Mouse (Mus musculus): ENCODE measurements around the gene Coro6. TPM values are rescaled to one million over a fixed set of nuclear protein-coding genes. Genes with fewer than 3 reads are reported as not detected.

Coro6 gene
- polyA plus RNA-seq, 1 experiment from 2014 or later = 0.22 TPM

GRCm38 (mm10) chr11:77464684-77465083 is 2.5 kb downstream of the Coro6 start:
- no peak for ATAC-seq (ENCODE audit: insufficient read depth)

GRCm38 (mm10) chr11:77465111-77465510 is 2.9 kb downstream of the Coro6 start:
- DNase-seq = no peak
- H3K4me2 ChIP-seq = no peak overlapping the region
- no peak for TF ChIP-seq CTCF (IDR thresholded peaks at IDR 0.05; ENCODE audit: low read depth)
- no peak overlapping the region for H3K4me3 ChIP-seq (ENCODE audit: low read depth, low read length)
- H3K9me3 ChIP-seq (ENCODE audit: low read depth, low read length) = no peaks in the 10 kb centered on the region
- H3K27ac ChIP-seq (ENCODE audit: low read depth) = no peak overlapping the region
- no peaks in the 10 kb centered on the region for H3K36me3 ChIP-seq (ENCODE audit: insufficient read depth)
- H3K4me1 ChIP-seq (ENCODE audit: insufficient read depth) = peaks cover 4% of the 10 kb centered on the region; the same call in 1 of the 2 replicates
- H3K9ac ChIP-seq = no peak overlapping the region
- peaks cover 71% of the 10 kb centered on the region for H3K27me3 ChIP-seq (ENCODE audit: insufficient read depth, low read length)
- no peak for ATAC-seq (ENCODE audit: insufficient read depth)
- 74% methylated on average over 3 of the region's 3 CpGs for WGBS

More at GRCm38 (mm10) chr11:77464684-77465083, 2.5 kb downstream of the Coro6 start:
- Histone ChIP-seq H3K4me2 (no peak overlapping the region), H3K9me3 (ENCODE audit: low read depth, low read length) (no peaks in the 10 kb centered on the region), H3K27ac (ENCODE audit: low read depth) (no peak overlapping the region), H3K36me3 (ENCODE audit: insufficient read depth) (no peaks in the 10 kb centered on the region), H3K9ac (no peak overlapping the region), H3K27me3 (ENCODE audit: insufficient read depth, low read length) (peaks cover 71% of the 10 kb centered on the region), H3K4me3 (ENCODE audit: low read depth, low read length) (no peak overlapping the region), H3K4me1 (ENCODE audit: insufficient read depth) (peaks cover 4% of the 10 kb centered on the region; the same call in 1 of the 2 replicates)
- no peak for TF ChIP-seq CTCF (IDR thresholded peaks at IDR 0.05; ENCODE audit: low read depth)
- peak; percentile 47 for DNase-seq
- 42% methylated on average over 4 of the region's 4 CpGs for WGBS

GRCm38 (mm10) chr11:77466544-77466943 is 4.3 kb downstream of the Coro6 start:
- Histone ChIP-seq H3K36me3 (ENCODE audit: insufficient read depth) (peaks cover 11% of the 10 kb centered on the region; the same call in 1 of the 2 replicates), H3K9ac (no peak overlapping the region), H3K27me3 (ENCODE audit: insufficient read depth, low read length) (peaks cover 63% of the 10 kb centered on the region), H3K27ac (ENCODE audit: low read depth) (no peak overlapping the region), H3K4me2 (no peak overlapping the region; the same call in 1 of the 2 replicates), H3K4me3 (ENCODE audit: low read depth, low read length) (no peak overlapping the region), H3K9me3 (ENCODE audit: low read depth, low read length) (no peaks in the 10 kb centered on the region), H3K4me1 (ENCODE audit: insufficient read depth) (peaks cover 4% of the 10 kb centered on the region; the same call in 1 of the 2 replicates)
- ATAC-seq (ENCODE audit: insufficient read depth) = no peak
- DNase-seq = no peak
- 25% methylated on average over 9 of the region's 9 CpGs for WGBS
- no peak for TF ChIP-seq CTCF (IDR thresholded peaks at IDR 0.05; ENCODE audit: low read depth)

GRCm38 (mm10) chr11:77467157-77467556 is 4.9 kb downstream of the Coro6 start:
- Histone ChIP-seq H3K27ac (ENCODE audit: low read depth) (no peak overlapping the region), H3K4me1 (ENCODE audit: insufficient read depth) (peaks cover 4% of the 10 kb centered on the region; the same call in 1 of the 2 replicates), H3K9me3 (ENCODE audit: low read depth, low read length) (no peaks in the 10 kb centered on the region), H3K4me2 (peak overlapping the region; percentile 32), H3K9ac (no peak overlapping the region), H3K36me3 (ENCODE audit: insufficient read depth) (peaks cover 18% of the 10 kb centered on the region), H3K4me3 (ENCODE audit: low read depth, low read length) (no peak overlapping the region), H3K27me3 (ENCODE audit: insufficient read depth, low read length) (peaks cover 57% of the 10 kb centered on the region)
- 3% methylated on average over 25 of the region's 25 CpGs for WGBS
- ATAC-seq (ENCODE audit: insufficient read depth) (peak; percentile 19; the same call in 1 of the 2 replicates), DNase-seq (peak; percentile 77)
- TF ChIP-seq CTCF (IDR thresholded peaks at IDR 0.05; ENCODE audit: low read depth) = peak; percentile 63

- H3K9ac ChIP-seq = no peak overlapping the region
- H3K27ac ChIP-seq (ENCODE audit: low read depth) = no peak overlapping the region
- ATAC-seq (ENCODE audit: insufficient read depth) (no peak), DNase-seq (peak; percentile 82)
- H3K27me3 ChIP-seq (ENCODE audit: insufficient read depth, low read length) = peaks cover 51% of the 10 kb centered on the region
- H3K4me3 ChIP-seq (ENCODE audit: low read depth, low read length) = no peak overlapping the region
- peaks cover 24% of the 10 kb centered on the region for H3K36me3 ChIP-seq (ENCODE audit: insufficient read depth)
- H3K9me3 ChIP-seq (ENCODE audit: low read depth, low read length) = no peaks in the 10 kb centered on the region
- TF ChIP-seq CTCF (IDR thresholded peaks at IDR 0.05; ENCODE audit: low read depth) = peak; percentile 89
- H3K4me1 ChIP-seq (ENCODE audit: insufficient read depth) = peaks cover 4% of the 10 kb centered on the region; the same call in 1 of the 2 replicates
- H3K4me2 ChIP-seq = peak overlapping the region; percentile 32; the same call in 1 of the 2 replicates
- 10% methylated on average over 20 of the region's 20 CpGs for WGBS
Observed at GRCm38 (mm10) chr11:77467784-77468183, 5.6 kb downstream of the Coro6 start.

- DNase-seq = no peak
- H3K36me3 ChIP-seq (ENCODE audit: insufficient read depth) = peaks cover 28% of the 10 kb centered on the region
- H3K9ac ChIP-seq = no peak overlapping the region
- TF ChIP-seq CTCF (IDR thresholded peaks at IDR 0.05; ENCODE audit: low read depth) = no peak
- peaks cover 45% of the 10 kb centered on the region for H3K27me3 ChIP-seq (ENCODE audit: insufficient read depth, low read length)
- H3K9me3 ChIP-seq (ENCODE audit: low read depth, low read length) = no peaks in the 10 kb centered on the region
- H3K4me1 ChIP-seq (ENCODE audit: insufficient read depth) = peaks cover 4% of the 10 kb centered on the region; the same call in 1 of the 2 replicates
- no peak overlapping the region for H3K4me2 ChIP-seq
- no peak overlapping the region for H3K4me3 ChIP-seq (ENCODE audit: low read depth, low read length)
- no peak for ATAC-seq (ENCODE audit: insufficient read depth)
- H3K27ac ChIP-seq (ENCODE audit: low read depth) = no peak overlapping the region
- WGBS = 77% methylated on average over 9 of the region's 9 CpGs
Observed at GRCm38 (mm10) chr11:77468397-77468796, 6.2 kb downstream of the Coro6 start.

- H3K9ac ChIP-seq = no peak overlapping the region
- no peak for TF ChIP-seq CTCF (IDR thresholded peaks at IDR 0.05; ENCODE audit: low read depth)
- H3K4me3 ChIP-seq (ENCODE audit: low read depth, low read length) = no peak overlapping the region
- 70% methylated on average over 29 of the region's 29 CpGs for WGBS
- no peak overlapping the region for H3K4me2 ChIP-seq
- peaks cover 37% of the 10 kb centered on the region for H3K36me3 ChIP-seq (ENCODE audit: insufficient read depth)
- no peaks in the 10 kb centered on the region for H3K9me3 ChIP-seq (ENCODE audit: low read depth, low read length)
- peaks cover 20% of the 10 kb centered on the region for H3K27me3 ChIP-seq (ENCODE audit: insufficient read depth, low read length)
- no peak for DNase-seq
- H3K4me1 ChIP-seq (ENCODE audit: insufficient read depth) = no peaks in the 10 kb centered on the region
- no peak overlapping the region for H3K27ac ChIP-seq (ENCODE audit: low read depth)
- ATAC-seq (ENCODE audit: insufficient read depth) = no peak
Observed at GRCm38 (mm10) chr11:77471407-77471806, 9.2 kb downstream of the Coro6 start.
